Mouse (Mus musculus) MEL (cell line): ENCODE results near the gene Daxx. TPM values are rescaled to one million over a fixed set of nuclear protein-coding genes. Genes with fewer than 3 reads are reported as not detected.
"Not testable (repeated sequence)": the region's sequence is repeated elsewhere in the genome, so short reads cannot be mapped to it uniquely, and the experiment has no call there.

Source experiments
- DNase-seq: peaks from one replicate; pipeline ENCODE4 v3.0.0; 2011; ENCODE audit warnings: low read depth, low spot score
- H3K27ac ChIP-seq: 2 replicates; pipeline ENCODE4 v1.5.1; 2012; ENCODE audit warnings: low read depth, mild to moderate bottlenecking, control low read depth, low read length, moderate library complexity; ENCODE audit not compliant: control insufficient read depth
- H3K27me3 ChIP-seq, 2 experiments: fragments of 150-350 bp in 1 of 2; sonication (generic) in 1 of 2; 2 replicates each; pipeline ENCODE4 v1.6.1; 2012; ENCODE audit warnings: low read length in 2 of 2, mild to moderate bottlenecking in 2 of 2, improper control_type of control experiment in 1 of 2, moderate library complexity in 1 of 2; ENCODE audit not compliant: insufficient read depth in 2 of 2, control insufficient read depth in 1 of 2
- H3K36me3 ChIP-seq, 2 experiments: 2 replicates each; pipeline ENCODE4 v1.6.1; 2012 to 2014; ENCODE audit warnings: low read length in 2 of 2, improper control_type of control experiment in 1 of 2, inconsistent platforms in 1 of 2, mild to moderate bottlenecking in 1 of 2; ENCODE audit not compliant: insufficient read depth in 2 of 2, control insufficient read depth in 1 of 2
- H3K4me1 ChIP-seq, 2 experiments: fragments of 150-350 bp in 1 of 2; sonication (generic) in 1 of 2; 2 replicates each; pipeline ENCODE4 v1.6.1; 2012; ENCODE audit warnings: low read length in 2 of 2, improper control_type of control experiment in 1 of 2, mild to moderate bottlenecking in 1 of 2; ENCODE audit not compliant: insufficient read depth in 2 of 2, control insufficient read depth in 1 of 2
- H3K4me3 ChIP-seq, 2 experiments: fragments of 150-350 bp in 1 of 2; sonication (generic) in 1 of 2; 2 replicates each; pipeline ENCODE4 v1.5.1; 2012; ENCODE audit warnings: low read depth in 2 of 2, low read length in 2 of 2, mild to moderate bottlenecking in 2 of 2, moderate library complexity in 2 of 2, control low read depth in 1 of 2, improper control_type of control experiment in 1 of 2; ENCODE audit not compliant: control insufficient read depth in 1 of 2, insufficient read depth in 1 of 2
- H3K79me2 ChIP-seq: 2 replicates; pipeline ENCODE4 v1.6.1; 2012; ENCODE audit warnings: mild to moderate bottlenecking, low read length, moderate library complexity; ENCODE audit not compliant: control insufficient read depth, poor library complexity, insufficient read depth
- H3K9ac ChIP-seq: 2 replicates; pipeline ENCODE4 v1.6.1; 2012; ENCODE audit warnings: low read depth, mild to moderate bottlenecking, control low read depth, low read length, moderate library complexity; ENCODE audit not compliant: control insufficient read depth, poor library complexity, severe bottlenecking
- H3K9me3 ChIP-seq: fragments of 150-350 bp; sonication (generic); replicated peaks from 2 replicates; pipeline ENCODE4 v1.6.1; 2012; ENCODE audit warnings: mild to moderate bottlenecking, low read length, improper control_type of control experiment, moderate library complexity; ENCODE audit not compliant: insufficient read depth
- BHLHE40 ChIP-seq: IDR thresholded peaks from 2 replicates; pipeline ENCODE4 v1.6.1; 2012; ENCODE audit warnings: low read depth, mild to moderate bottlenecking, inconsistent platforms, low read length, improper control_type of control experiment, borderline replicate concordance
- CTCF ChIP-seq, 3 experiments: IDR thresholded peaks in 2 of 3; conservative IDR thresholded peaks in 1 of 3; 2 replicates each; pipeline ENCODE4 v1.5.1; 2011 to 2012; ENCODE audit warnings: low read length in 3 of 3, low read depth in 2 of 3, mild to moderate bottlenecking in 2 of 3, improper control_type of control experiment in 1 of 3, inconsistent platforms in 1 of 3, mixed read lengths in 1 of 3, moderate library complexity in 1 of 3; ENCODE audit not compliant: control insufficient read depth in 1 of 3, insufficient read depth in 1 of 3, poor library complexity in 1 of 3, severe bottlenecking in 1 of 3
- GABPA ChIP-seq: IDR thresholded peaks from 2 replicates; pipeline ENCODE4 v1.6.1; 2012; ENCODE audit warnings: low read depth, mild to moderate bottlenecking, inconsistent platforms, low read length, improper control_type of control experiment, moderate library complexity
- GATA1 ChIP-seq: IDR thresholded peaks from 2 replicates; pipeline ENCODE4 v1.6.1; 2011; ENCODE audit warnings: low read depth, low read length, improper control_type of control experiment
- KAT2A ChIP-seq: conservative IDR thresholded peaks from 2 replicates; pipeline ENCODE4 v1.6.1; 2012; ENCODE audit warnings: low read depth, low read length, improper control_type of control experiment, inconsistent platforms
- MEF2A ChIP-seq: IDR thresholded peaks from 2 replicates; pipeline ENCODE4 v1.6.1; 2014; ENCODE audit warnings: low read depth, mild to moderate bottlenecking, inconsistent platforms, low read length, improper control_type of control experiment; ENCODE audit not compliant: poor library complexity, insufficient replicate concordance, severe bottlenecking; ENCODE audit errors: extremely low read depth
- MXI1 ChIP-seq: IDR thresholded peaks from 2 replicates; pipeline ENCODE4 v1.6.1; 2011; ENCODE audit warnings: mild to moderate bottlenecking, low read depth, low read length, improper control_type of control experiment
- MYB ChIP-seq: IDR thresholded peaks from 2 replicates; pipeline ENCODE4 v1.6.1; 2011; ENCODE audit warnings: mild to moderate bottlenecking, low read depth, low read length, improper control_type of control experiment
- NELFE ChIP-seq: IDR thresholded peaks from 2 replicates; pipeline ENCODE4 v1.6.1; 2011; ENCODE audit warnings: low read depth, low read length, improper control_type of control experiment
- RCOR1 ChIP-seq: IDR thresholded peaks from 2 replicates; pipeline ENCODE4 v1.6.1; 2012; ENCODE audit warnings: low read depth, mild to moderate bottlenecking, inconsistent platforms, low read length, improper control_type of control experiment
- SMC3 ChIP-seq: IDR thresholded peaks from 2 replicates; pipeline ENCODE4 v1.6.1; 2011; ENCODE audit warnings: low read depth, low read length, improper control_type of control experiment
- TAL1 ChIP-seq: IDR thresholded peaks from 2 replicates; pipeline ENCODE4 v1.6.1; 2012; ENCODE audit warnings: mild to moderate bottlenecking, inconsistent platforms, low read length, moderate library complexity, mixed read lengths
- TBP ChIP-seq: IDR thresholded peaks from 2 replicates; pipeline ENCODE4 v1.8.0; 2011; ENCODE audit warnings: low read depth, low read length, improper control_type of control experiment
- TCF12 ChIP-seq: IDR thresholded peaks from 2 replicates; pipeline ENCODE4 v1.6.1; 2014; ENCODE audit warnings: low read depth, mild to moderate bottlenecking, inconsistent platforms, low read length, improper control_type of control experiment, moderate library complexity
- USF2 ChIP-seq, 2 experiments: IDR thresholded peaks; 2 replicates each; pipeline ENCODE4 v1.6.1; 2011 to 2012; ENCODE audit warnings: improper control_type of control experiment in 2 of 2, low read length in 2 of 2, borderline replicate concordance in 1 of 2, inconsistent platforms in 1 of 2, low read depth in 1 of 2, mild to moderate bottlenecking in 1 of 2; ENCODE audit not compliant: insufficient read depth in 1 of 2
- ZKSCAN1 ChIP-seq: IDR thresholded peaks from 2 replicates; pipeline ENCODE4 v1.6.1; 2012; ENCODE audit warnings: low read depth, mild to moderate bottlenecking, inconsistent platforms, low read length, improper control_type of control experiment, moderate library complexity
- polyA plus RNA-seq, 2 experiments: library from polyadenylated mRNA; stranded (reverse) in 1 of 2; unstranded in 1 of 2; fragments of >175 nt in 1 of 2; fragments of >200 nt in 1 of 2; gene quantifications; 2 replicates each; pipeline versions ENCODE4 v1.2.1 to v1.2.4; 2012; ENCODE audit warnings: low replicate concordance in 2 of 2, low read depth in 1 of 2; ENCODE audit not compliant: insufficient read length in 2 of 2, insufficient read depth in 1 of 2, missing spikeins in 1 of 2
- total RNA-seq: library from RNA; depleted of rRNA; stranded (reverse); fragments of 300-350 nt; gene quantifications from 2 replicates; pipeline ENCODE4 v1.2.3, GENCODE M21; 2012

The Daxx gene
- total and polyA plus RNA-seq, 3 experiments: 40.6 to 68.0 TPM; not detected in 1

DNA sequence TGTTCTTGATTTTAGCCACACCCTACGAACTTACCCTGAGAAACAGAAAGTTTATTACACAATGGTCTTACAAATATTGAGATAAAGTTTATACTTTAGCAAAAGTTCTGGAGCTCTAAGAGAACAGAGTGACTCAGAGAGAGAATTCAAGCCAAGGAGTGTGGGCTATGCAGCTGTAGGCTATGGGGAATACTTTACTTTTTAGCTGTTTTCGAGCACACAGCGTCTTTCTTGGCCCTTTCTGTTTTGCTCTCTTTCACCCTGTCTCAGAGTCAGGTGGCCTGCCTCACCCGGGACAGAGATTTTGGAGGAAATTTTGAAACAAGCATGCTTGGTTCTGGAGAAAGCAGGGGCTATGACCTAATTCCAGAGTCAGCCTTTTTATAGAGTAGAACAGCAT lies 11.0 kb upstream of the Daxx start:
- H3K36me3 ChIP-seq: peaks cover 0 to 21% of the 10 kb centered on the region in 2 experiments; a peak in 2 of 4 replicates
- H3K27ac ChIP-seq: peak overlapping the region; percentile 76
- not testable (repeated sequence) for H3K27me3 ChIP-seq, H3K9me3 ChIP-seq, DNase-seq, H3K79me2 ChIP-seq
- H3K4me3 ChIP-seq: peak overlapping the region; percentile 37 to 44
- H3K9ac ChIP-seq: peak overlapping the region; percentile 58
- peaks cover 16 to 36% of the 10 kb centered on the region in 2 experiments for H3K4me1 ChIP-seq
- TF ChIP-seq MXI1: 0 out of 2 replicates have a peak, but pooled peaks have one; percentile 24
- TF ChIP-seq, all 39 proteins: peak for 1; not testable (repeated sequence) for 38

- DNase-seq: no peak
- Histone ChIP-seq H3K9ac (no peak overlapping the region), H3K79me2 (no peaks in the 10 kb centered on the region), H3K9me3 (no peaks in the 10 kb centered on the region), H3K4me3 (no peak overlapping the region), H3K27ac (no peak overlapping the region), H3K36me3 (peaks cover 0 to 30% of the 10 kb centered on the region in 2 experiments; a peak in 2 of 4 replicates), H3K4me1 (peaks cover 21 to 47% of the 10 kb centered on the region in 2 experiments), H3K27me3 (no peaks in the 10 kb centered on the region)
- TF ChIP-seq CTCF (IDR thresholded peaks at IDR 0.05 in 2 of 3, conservative IDR thresholded peaks at IDR 0.05 in 1 of 3; ENCODE audit: control insufficient read depth in 1 of 3, insufficient read depth in 1 of 3, low read depth in 2 of 3, low read length in 3 of 3, poor library complexity in 1 of 3, severe bottlenecking in 1 of 3) (no peak), TCF12 (no peak), TAL1 (no peak), NELFE (no peak), GABPA (no peak), GATA1 (no peak), MEF2A (no peak), USF2 (IDR thresholded peaks at IDR 0.05; ENCODE audit: borderline replicate concordance in 1 of 2, insufficient read depth in 1 of 2, low read depth in 1 of 2, low read length in 2 of 2) (no peak), ZKSCAN1 (no peak), SMC3 (no peak), MXI1 (no peak), MYB (no peak), TBP (no peak), RCOR1 (no peak), KAT2A (no peak), BHLHE40 (no peak)
Measured at GRCm38 (mm10) chr17:33899642-33900041, 9.6 kb upstream of the Daxx start.
